Mouse (Mus musculus): Measurements from ENCODE around the gene Ppm1h. TPM values are rescaled to one million over a fixed set of nuclear protein-coding genes. Genes with fewer than 3 reads are reported as not detected.
"Not testable (repeated sequence)": the region's sequence is repeated elsewhere in the genome, so short reads cannot be mapped to it uniquely, and the experiment has no call there.

Gene Ppm1h
- total RNA-seq, 2 experiments from 2014 or later: 68.7 to 70.3 TPM

GRCm38 (mm10) chr10:122963463-122964240, 285.1 kb downstream of the Ppm1h start:
- peak in 1 of 2 experiments; percentile 17 for DNase-seq (ENCODE audit: low spot score in 2 of 2)

GRCm38 (mm10) chr10:122964241-122964636, 285.7 kb downstream of the Ppm1h start:
- DNase-seq (ENCODE audit: low spot score in 2 of 2): no peak

GRCm38 (mm10) chr10:122965650-122966049, 287.1 kb downstream of the Ppm1h start:
- not testable (repeated sequence) for DNase-seq (ENCODE audit: low spot score in 2 of 2)

- no peak for DNase-seq (ENCODE audit: low spot score in 2 of 2)
Observed at GRCm38 (mm10) chr10:122966421-122966820, 287.9 kb downstream of the Ppm1h start.

- no peak for DNase-seq (ENCODE audit: low spot score in 2 of 2)
Observed at GRCm38 (mm10) chr10:122970188-122970587, 291.6 kb downstream of the Ppm1h start.

GRCm38 (mm10) chr10:122973241-122973640, 294.7 kb downstream of the Ppm1h start:
- no peak for DNase-seq (ENCODE audit: low spot score in 2 of 2)

GRCm38 (mm10) chr10:122976038-122976437, 297.5 kb downstream of the Ppm1h start:
- DNase-seq (ENCODE audit: low spot score in 2 of 2): no peak

- no peak for DNase-seq (ENCODE audit: low spot score in 2 of 2)
Observed at GRCm38 (mm10) chr10:122979356-122979755, 300.8 kb downstream of the Ppm1h start.

- no peak for DNase-seq (ENCODE audit: low spot score in 2 of 2)
Observed at GRCm38 (mm10) chr10:122980123-122980522, 301.6 kb downstream of the Ppm1h start.

GRCm38 (mm10) chr10:122982909-122983578, 304.5 kb downstream of the Ppm1h start:
- DNase-seq (ENCODE audit: low spot score in 2 of 2): peak in 1 of 2 experiments; percentile 31

GRCm38 (mm10) chr10:122983579-122984530, 305.3 kb downstream of the Ppm1h start:
- DNase-seq (ENCODE audit: low spot score in 2 of 2): no peak

- DNase-seq (ENCODE audit: low spot score in 2 of 2): no peak
Observed at GRCm38 (mm10) chr10:122984531-122985251, 306.1 kb downstream of the Ppm1h start.

GRCm38 (mm10) chr10:122985252-122985514, 306.6 kb downstream of the Ppm1h start:
- DNase-seq (ENCODE audit: low spot score in 2 of 2): peak in 1 of 2 experiments; percentile 49

GRCm38 (mm10) chr10:122985515-122986319, 307.2 kb downstream of the Ppm1h start:
- peak; percentile 55 to 82 for DNase-seq (ENCODE audit: low spot score in 2 of 2)

GRCm38 (mm10) chr10:122986320-122987225, 308.0 kb downstream of the Ppm1h start:
- DNase-seq (ENCODE audit: low spot score in 2 of 2): peak; percentile 71 to 81

GRCm38 (mm10) chr10:122987671-122988128, 309.1 kb downstream of the Ppm1h start:
- DNase-seq (ENCODE audit: low spot score in 2 of 2): peak in 1 of 2 experiments; percentile 62

- DNase-seq (ENCODE audit: low spot score in 2 of 2): no peak
Observed at GRCm38 (mm10) chr10:122988372-122988771, 309.8 kb downstream of the Ppm1h start.

GRCm38 (mm10) chr10:122989916-122990315, 311.4 kb downstream of the Ppm1h start:
- no peak for DNase-seq (ENCODE audit: low spot score in 2 of 2)

- no peak for DNase-seq (ENCODE audit: low spot score in 2 of 2)
Observed at GRCm38 (mm10) chr10:122990606-122991005, 312.0 kb downstream of the Ppm1h start.
